Mouse (Mus musculus): ENCODE measurements at regions not wholly inside any gene's neighbourhood (a gene's known extent, or its start where the extent isn't known, plus 50 kb on each side); places are given as distances from the start of the nearest gene placed in this dataset.

GRCm38 (mm10) chr11:24693926-24694325 lies 616.1 kb downstream of the Bcl11a start:
- TF ChIP-seq CTCF (conservative IDR thresholded peaks at IDR 0.05; ENCODE audit: insufficient read depth, insufficient read length, low read depth, low read length) (no peak), POLR2A (IDR thresholded peaks at IDR 0.05; ENCODE audit: low read depth, low read length) (no peak)

Measured in kidney, adult 2 months (tissue).